Mouse (Mus musculus) layer of hippocampus, adult 9-11 months (tissue): ENCODE data around the gene Ccnd2.

Source experiments
- DNase-seq: peaks from one replicate; pipeline ENCODE4 v3.0.0; 2022

The Ccnd2 gene

DNA sequence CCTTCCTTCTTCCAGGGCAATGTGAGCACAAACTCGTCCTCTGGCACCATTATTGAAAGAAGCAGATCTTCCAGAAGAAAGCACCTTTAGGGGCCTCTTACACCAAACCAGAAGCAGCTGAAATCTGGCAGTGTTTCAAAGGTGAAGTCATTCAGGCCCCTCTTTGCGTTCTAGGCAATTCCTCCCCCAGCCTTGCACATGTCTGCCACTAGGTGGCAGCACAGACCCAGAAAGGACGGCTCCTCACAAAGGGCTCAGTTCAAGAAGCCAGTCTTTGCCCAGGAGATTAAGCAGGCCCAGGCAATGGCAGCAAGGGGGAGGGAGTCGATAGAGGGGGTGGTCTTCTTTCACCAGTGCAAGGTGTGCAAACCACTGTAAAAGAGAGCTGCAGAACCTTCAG is 4.3 kb downstream of the Ccnd2 start:
- peak; percentile 69 for DNase-seq

DNA sequence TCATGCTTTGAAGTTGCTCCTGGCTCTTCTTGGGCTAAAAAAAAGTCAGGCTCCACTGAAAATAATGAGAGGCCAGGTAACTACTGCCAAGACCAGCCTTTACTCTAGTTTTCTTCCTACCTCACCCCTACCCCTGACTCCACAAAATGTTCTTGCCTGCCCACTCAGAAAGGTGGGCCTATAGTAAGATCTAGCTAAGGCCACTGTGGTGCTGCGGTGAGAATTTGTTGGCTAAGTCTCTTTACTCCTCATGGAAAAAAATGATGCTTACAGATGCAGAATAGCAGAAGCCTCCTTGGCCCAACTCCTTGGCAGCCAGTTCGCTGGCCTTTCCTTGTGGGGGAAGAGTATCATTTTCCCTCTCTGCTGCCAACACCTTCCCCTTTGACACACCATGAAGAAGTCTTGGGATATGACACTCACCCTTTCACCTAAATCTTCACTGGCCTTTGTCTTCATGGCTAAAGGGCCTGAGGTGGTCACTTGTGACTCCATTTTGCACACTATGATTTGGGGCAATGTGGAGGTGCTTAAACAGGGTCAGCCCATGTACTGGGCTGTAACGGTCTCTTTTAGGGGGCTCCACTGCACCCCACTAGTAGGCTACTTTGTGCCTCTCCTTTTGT is 5.6 kb downstream of the Ccnd2 start:
- DNase-seq = no peak

DNA sequence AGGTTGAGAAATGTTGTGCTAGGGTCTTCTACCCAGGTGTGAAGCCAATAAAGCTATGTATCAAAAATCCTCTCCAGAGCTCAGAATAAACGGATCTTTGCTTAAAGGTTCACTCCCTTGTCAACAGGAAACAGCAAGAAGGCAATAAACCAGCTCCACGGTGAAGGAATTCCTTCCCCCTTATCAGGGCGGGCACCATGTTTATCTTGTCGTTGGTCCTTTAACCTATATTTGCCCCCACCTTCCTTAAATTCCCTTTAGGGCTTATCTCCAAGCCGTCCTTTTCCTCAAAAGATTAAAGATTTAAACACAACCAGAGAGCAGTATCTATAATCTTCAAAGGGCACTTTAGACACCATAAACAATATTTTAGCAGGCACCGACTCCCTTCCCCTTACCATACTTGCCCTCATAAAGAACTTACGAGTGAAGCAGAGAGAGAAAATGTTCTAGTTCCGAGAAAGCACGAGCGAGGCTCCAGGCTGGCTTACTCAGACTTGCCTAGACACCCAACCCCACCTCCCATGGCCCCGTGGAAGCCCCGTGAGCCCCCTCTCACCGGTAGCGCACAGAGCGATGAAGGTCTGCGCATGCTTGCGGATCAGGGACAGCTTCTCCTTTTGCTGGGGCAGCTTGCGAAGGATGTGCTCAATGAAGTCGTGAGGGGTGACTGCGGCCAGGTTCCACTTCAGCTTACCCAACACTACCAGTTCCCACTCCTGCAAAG is 6.4 kb downstream of the Ccnd2 start:
- DNase-seq = no peak

DNA sequence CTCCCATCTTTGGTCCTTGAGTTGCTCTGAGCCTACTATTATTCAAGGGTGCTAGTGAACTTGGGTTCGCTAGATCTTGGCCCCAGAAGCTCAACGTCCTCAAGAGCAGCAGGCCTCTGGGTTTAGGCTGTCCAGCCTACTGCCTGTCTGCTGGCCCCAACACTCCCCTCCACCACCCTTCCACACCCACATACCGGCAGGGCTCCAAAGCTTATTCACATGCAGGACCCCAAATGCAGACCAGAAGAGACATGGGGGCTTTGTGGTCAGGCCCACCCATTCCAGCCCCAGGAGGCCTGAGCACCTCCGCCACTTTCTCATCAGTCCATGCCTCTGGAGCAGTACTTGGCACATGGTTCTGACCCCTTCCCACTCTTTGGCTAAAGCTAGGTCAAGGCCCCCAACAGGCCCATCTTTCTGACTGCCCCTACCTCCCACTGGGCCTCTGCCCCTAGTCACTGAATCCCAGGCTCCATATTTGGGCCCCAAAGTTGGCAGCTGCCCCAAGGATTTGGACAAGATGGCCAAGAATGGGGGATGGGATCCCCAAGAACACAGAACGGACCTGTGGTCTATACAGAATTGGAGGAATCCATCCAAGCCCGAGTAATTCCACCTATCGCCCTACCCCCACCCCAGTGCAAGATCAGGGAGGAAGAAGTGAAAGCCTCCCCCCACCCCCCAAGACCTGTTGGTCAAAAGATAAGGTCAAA is 8.3 kb downstream of the Ccnd2 start:
- DNase-seq = no peak

DNA sequence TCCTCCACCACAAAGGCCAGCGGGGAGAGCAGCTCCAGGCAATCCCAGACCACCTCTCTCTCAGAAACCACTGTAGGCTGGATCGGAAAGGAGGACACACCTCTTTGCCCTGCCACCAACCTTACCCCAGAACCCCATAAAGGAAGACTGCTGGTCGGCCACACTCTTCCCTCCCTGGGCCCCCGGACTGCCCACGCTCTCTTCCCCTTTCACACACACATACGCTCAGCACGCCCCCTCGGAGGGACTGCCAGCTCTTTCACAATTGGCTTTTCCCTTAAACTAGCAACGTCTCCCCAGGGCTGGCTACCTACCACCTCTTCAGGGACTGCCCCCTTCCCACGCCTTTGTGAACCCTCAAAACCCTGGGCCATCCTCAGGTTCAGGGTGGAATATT is 8.9 kb downstream of the Ccnd2 start:
- DNase-seq = no peak

GRCm38 (mm10) chr6:127142154-127143123 is 9.6 kb downstream of the Ccnd2 start:
- no peak for DNase-seq

DNA sequence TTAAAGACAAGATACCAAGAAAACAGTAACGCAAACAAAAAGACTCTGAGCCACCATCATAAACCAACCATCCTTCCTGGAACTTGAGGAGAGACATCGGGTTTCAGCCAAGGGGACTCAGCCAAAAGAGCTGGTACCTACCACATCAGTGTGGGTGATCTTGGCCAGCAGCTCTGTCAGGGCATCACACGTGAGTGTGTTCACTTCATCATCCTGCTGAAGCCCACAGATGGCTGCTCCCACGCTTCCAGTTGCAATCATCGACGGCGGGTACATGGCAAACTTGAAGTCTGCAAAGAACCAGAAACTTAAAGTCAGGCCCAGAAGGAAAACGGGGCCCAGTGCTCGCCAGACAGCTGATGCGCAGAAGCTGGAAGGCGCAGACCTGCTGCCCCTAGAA is 13.0 kb downstream of the Ccnd2 start:
- peak; percentile 63 for DNase-seq

DNA sequence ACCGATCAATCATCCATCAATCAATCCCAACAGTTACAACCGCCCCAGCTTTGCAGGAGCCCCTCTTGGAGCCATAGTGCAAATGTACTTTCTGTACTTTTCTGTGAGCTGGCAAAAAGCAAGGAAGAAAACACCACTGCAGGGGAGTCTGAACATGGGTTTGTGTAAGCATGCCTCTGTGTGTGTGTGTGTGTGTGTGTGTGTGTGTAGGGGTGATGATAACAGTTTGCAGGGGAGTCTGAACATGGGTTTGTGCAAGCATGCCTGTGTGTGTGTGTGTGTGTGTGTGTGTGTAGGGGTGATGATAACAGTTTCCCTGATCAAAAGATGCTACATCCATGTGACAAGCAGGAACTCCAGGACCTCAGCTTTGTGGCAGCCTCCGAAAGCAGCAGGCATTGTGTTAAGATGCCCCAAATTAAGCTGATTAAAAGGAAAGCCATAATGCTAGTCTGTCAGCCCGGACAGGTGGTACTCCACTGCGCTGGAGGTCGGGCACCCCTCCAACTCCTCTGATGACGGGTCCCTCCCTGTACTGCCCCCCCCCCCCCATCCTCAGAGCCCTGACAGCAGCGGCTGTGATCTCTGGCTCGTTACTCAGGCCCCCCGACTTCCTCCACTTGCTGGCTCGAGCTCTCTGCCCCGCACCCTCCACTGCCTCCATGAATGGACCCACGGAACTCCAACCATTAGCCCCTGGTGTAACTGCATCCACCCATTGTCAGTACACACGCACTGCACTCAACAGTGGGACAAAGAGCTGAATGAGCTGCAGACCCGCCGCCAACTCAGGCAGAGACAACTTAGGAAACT is 18.4 kb downstream of the Ccnd2 start:
- no peak for DNase-seq

GRCm38 (mm10) chr6:127132719-127133118 is 19.3 kb downstream of the Ccnd2 start:
- no peak for DNase-seq

- DNase-seq = no peak
Observed at GRCm38 (mm10) chr6:127131946-127132345, 20.0 kb downstream of the Ccnd2 start.

DNA sequence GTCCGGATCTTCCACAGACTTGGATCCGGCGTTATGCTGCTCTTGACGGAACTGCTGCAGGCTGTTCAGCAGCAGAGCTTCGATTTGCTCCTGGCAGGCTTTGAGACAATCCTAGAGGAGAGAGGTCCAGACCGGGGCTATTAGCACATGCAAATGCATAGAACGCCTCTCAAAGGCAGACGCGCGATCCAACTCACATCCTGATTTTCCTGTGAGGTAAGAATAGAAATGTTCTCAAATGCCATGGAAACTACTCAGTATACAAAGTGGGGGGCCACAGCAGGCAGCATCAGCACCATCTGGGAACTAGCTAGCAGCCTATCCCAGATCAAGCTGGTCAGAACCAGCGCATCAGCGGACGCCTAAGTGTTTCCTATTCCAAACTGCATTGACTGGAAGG is 21.6 kb downstream of the Ccnd2 start:
- no peak for DNase-seq

- no peak for DNase-seq
Observed at GRCm38 (mm10) chr6:127129659-127130058, 22.3 kb downstream of the Ccnd2 start.

DNA sequence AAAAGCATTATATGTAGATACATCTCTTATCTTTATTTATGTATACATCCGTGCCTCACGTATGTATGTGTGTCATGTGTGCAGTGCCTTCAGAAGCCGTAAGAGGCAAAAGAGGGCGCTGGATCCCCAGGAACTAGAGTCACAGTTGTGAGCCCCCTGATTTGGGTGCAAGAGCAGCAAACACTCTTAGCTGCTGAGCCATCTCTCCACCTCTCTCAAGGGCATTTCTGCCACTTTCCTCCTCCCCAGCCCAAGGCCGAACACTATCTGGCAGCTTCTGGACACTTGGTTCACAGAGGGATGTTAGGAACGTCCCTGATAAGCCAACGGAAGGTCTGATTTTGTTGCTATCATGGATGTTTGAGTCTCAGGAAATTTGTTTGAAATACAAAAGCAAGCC is 28.5 kb downstream of the Ccnd2 start:
- DNase-seq = no peak

DNA sequence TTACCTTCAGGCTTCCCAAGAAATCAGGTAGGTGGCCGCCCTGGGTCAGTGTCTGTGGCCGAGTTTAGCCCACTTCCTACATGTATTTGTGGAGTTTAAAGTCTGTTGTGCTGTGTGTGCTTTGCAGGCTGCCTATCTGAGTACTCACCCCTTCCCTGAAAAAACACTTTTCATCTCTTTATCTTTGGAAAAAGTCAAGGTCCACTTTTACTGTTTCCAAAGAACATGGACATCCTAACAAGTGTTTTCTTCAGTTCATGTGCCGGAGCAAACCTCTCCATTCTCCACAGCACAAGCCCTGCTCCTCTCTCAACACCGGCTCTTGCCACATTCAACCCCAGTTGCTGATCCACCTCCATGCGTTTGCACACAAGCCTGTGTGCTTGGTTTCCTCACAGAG is 29.0 kb downstream of the Ccnd2 start:
- no peak for DNase-seq

DNA sequence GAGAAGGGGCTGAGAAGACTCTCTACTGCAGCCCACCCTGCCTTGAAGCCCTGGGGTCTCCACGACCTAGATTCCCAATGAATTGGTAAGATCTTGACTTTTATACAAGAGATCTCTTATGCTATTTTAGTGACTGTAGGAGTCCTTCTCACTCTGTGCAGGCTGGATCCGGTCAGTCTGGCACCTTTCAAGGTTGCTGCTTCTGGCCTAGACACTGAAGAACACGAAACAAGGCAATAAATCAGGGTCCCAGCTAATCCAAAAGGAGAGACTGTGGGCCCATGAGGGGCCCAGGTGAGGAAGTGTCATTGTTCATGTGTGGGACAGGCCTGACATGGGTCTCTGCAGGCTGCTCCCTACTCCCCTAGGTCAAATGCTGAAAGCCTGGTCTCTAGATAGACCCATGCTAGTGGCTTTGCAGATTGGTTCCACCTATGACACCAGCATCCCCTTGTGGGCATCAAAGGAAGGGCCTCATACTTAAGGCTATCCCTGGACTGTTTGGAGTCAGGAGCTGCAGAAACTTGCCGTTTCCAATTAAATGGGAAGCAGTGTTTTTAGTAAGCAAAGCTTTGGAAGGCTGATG is 29.7 kb downstream of the Ccnd2 start:
- DNase-seq = no peak

GRCm38 (mm10) chr6:127114753-127115456 is 37.1 kb downstream of the Ccnd2 start:
- DNase-seq = peak; percentile 51

- DNase-seq = peak; percentile 96
Observed at GRCm38 (mm10) chr6:127109402-127109930, 42.5 kb downstream of the Ccnd2 start, which contains the start of gene Tigar. Gene Tigar, minus strand, starts transcription at chr6:127109557.

DNA sequence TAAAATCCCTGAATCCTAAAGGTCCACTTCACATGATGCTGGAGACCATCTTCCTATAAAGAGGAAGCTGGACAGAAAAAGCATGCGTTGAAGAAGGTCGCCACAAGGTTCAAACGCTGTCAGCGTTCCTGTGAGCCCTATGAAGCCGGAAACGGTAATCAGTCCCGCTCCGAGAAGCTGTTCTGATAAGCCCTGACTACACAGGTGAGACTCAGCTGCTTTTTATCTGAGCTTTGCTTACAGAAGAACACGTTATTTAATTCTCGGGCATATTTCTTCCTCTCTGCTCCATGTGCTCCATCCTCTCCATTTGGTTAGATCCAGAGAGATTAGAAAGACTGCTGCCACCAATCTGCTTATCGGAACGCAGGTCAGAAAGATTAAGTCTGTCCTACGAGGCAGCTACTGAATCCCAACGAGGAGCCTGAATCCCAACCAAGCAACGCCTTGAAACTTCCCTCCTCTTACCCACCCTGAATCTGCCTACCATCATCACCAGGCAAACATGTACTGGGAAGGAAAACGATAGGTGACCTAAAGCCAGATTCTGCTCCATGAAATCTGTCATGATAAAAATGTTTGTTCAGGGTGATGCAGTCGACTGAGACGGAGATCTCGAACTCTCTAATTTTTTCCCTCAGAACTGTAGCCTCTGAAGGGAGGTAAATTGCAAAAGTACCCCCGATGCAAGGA is 43.5 kb downstream of the Ccnd2 start:
- DNase-seq = no peak

- no peak for DNase-seq
Observed at GRCm38 (mm10) chr6:127107413-127107812, 44.6 kb downstream of the Ccnd2 start.

- DNase-seq = no peak
Observed at GRCm38 (mm10) chr6:127106726-127107125, 45.3 kb downstream of the Ccnd2 start.
